Mouse (Mus musculus) C2C12 (cell line): ENCODE data around the gene Rcor2. TPM values are rescaled to one million over a fixed set of nuclear protein-coding genes. Genes with fewer than 3 reads are reported as not detected.

ENCODE experiments used
- H3K27me3 ChIP-seq: one replicate; pipeline ENCODE4 v1.6.1; 2011; ENCODE audit not compliant: control insufficient read depth, insufficient read depth, insufficient read length
- H3K36me3 ChIP-seq: one replicate; pipeline ENCODE4 v1.6.1; 2011; ENCODE audit not compliant: control insufficient read depth, insufficient read depth
- H3K4me3 ChIP-seq: one replicate; pipeline ENCODE4 v1.5.1; 2011; ENCODE audit warnings: mild to moderate bottlenecking, control low read depth; ENCODE audit not compliant: poor library complexity, insufficient read depth, severe bottlenecking
- H3K79me2 ChIP-seq: one replicate; pipeline ENCODE4 v1.6.1; 2011; ENCODE audit not compliant: control insufficient read depth, insufficient read depth
- H3K79me3 ChIP-seq: one replicate; pipeline ENCODE4 v1.6.1; 2011; ENCODE audit warnings: low read depth, control low read depth
- H3ac ChIP-seq: one replicate; pipeline ENCODE3; 2011; ENCODE audit warnings: low read depth; ENCODE audit not compliant: control insufficient read depth, insufficient read length
- CEBPB ChIP-seq: IDR thresholded peaks from one replicate; pipeline ENCODE4 v1.6.1; 2011; ENCODE audit warnings: low read depth, mild to moderate bottlenecking, control low read depth, moderate library complexity
- CTCF ChIP-seq: IDR thresholded peaks from one replicate; pipeline ENCODE4 v1.5.1; 2011; ENCODE audit not compliant: control insufficient read depth, insufficient read depth, insufficient read length
- FOSL1 ChIP-seq: IDR thresholded peaks from one replicate; pipeline ENCODE4 v1.8.0; 2011; ENCODE audit warnings: mild to moderate bottlenecking, low read length; ENCODE audit not compliant: poor library complexity, insufficient read depth, severe bottlenecking
- MAX ChIP-seq: IDR thresholded peaks from one replicate; pipeline ENCODE4 v1.6.1; 2011; ENCODE audit warnings: mild to moderate bottlenecking, control low read depth
- MYOD1 ChIP-seq: IDR thresholded peaks from one replicate; pipeline ENCODE4 v1.6.1; 2011; ENCODE audit warnings: low read depth; ENCODE audit not compliant: control insufficient read depth, insufficient read length
- MYOG ChIP-seq: IDR thresholded peaks from one replicate; pipeline ENCODE4 v1.6.1; 2011; ENCODE audit not compliant: control insufficient read depth, insufficient read length; ENCODE audit errors: extremely low read depth
- USF1 ChIP-seq: IDR thresholded peaks from one replicate; pipeline ENCODE4 v1.6.1; 2011; ENCODE audit warnings: low read depth, mild to moderate bottlenecking, control low read depth, moderate library complexity
- polyA plus RNA-seq: library from polyadenylated mRNA; unstranded; fragments of >200 nt; fragmentation: generic; extraction: Trizol; gene quantifications from one replicate; pipeline ENCODE4 v1.2.1, GENCODE M21; 2012; ENCODE audit warnings: missing spikeins

Gene Rcor2
- polyA plus RNA-seq, 1 experiment = 21.0 TPM

DNA sequence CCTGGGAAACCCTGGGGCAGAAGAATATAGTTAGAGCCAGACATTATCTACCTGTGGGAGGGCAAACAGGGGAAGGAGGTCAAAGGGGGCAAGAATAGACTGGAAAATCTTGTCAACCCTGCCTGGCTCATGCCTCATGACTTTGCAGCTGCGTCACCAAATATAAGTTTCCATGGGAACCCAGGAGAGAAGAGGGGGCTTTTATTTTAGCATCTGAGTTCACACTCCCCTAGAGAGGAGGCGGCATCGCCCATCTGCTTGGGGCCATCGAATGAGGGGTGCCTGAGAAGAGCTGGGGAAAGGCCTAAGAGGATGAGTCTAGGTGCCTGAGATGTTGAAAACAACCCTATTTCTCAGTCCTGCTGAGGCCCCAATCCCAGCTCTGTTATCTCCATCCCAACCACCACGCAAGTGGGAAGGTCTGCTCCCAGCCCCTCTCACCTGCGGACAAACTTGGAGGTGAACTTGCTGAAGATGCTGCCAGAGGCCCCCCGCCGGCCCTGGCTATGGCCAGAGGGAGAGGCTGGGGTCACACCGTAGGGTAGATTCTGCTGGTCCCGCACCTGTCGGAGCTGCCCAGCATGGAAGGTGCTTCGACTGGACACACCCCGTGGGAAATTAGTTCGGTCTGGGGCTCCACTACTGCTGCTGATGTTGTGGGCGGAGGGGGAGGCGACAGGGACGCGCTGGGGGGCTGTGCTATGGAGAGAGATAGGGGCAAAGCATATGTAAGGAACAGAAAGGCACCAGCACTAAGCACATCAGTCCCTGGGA, 13.6 kb downstream of the Rcor2 start:
- Histone ChIP-seq H3K79me3 (no peaks in the 10 kb centered on the region), H3K79me2 (no peaks in the 10 kb centered on the region), H3K36me3 (peaks cover 65% of the 10 kb centered on the region), H3ac (no peak overlapping the region), H3K27me3 (no peaks in the 10 kb centered on the region), H3K4me3 (no peak overlapping the region)
- TF ChIP-seq MAX (no peak), MYOG (no peak), CEBPB (no peak), CTCF (no peak), USF1 (no peak), FOSL1 (no peak)

DNA sequence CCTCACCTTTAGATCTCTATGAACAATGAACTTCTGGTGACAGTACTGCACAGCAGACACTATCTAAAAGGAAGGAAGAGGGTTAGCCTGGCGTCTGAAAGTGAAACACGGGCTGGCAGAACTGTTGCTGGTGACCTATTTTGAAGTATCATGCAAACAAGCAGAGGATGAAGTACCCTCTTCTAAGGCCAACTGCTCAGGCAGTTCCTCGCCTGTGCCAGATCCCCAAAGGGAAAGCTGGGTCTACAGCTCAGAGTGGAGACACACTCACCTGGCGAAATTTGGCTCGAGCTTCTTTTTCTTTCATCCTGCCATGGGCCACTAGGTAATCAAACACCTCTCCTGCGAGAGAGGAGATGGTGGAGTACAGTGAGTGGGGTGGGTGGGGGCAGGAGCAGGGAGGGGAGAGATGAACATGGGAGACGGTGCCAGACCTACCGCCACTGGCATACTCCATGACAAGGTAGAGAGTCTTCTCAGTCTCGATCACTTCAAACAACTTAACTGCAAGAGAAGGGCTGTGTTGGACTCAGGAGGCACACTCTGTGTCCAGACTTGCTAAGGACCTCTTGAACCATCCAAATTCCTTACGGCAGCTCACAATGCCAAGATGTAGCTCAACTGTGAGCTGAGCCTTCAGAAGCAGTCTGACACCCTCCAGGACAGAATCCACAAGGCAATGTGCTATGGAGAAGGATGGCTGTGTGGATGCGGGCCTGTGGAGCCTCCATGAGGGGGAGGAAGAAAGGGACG, 19.6 kb downstream of the Rcor2 start:
- peaks cover 53% of the 10 kb centered on the region for H3K36me3 ChIP-seq
- no peak overlapping the region for H3ac ChIP-seq
- no peaks in the 10 kb centered on the region for H3K27me3 ChIP-seq
- H3K79me2 ChIP-seq = peaks cover 16% of the 10 kb centered on the region
- H3K4me3 ChIP-seq = no peak overlapping the region
- no peaks in the 10 kb centered on the region for H3K79me3 ChIP-seq
- no peak for TF ChIP-seq MYOG
- no peak for TF ChIP-seq CTCF
- no peak for TF ChIP-seq MAX
- TF ChIP-seq MYOD1 = no peak
- no peak for TF ChIP-seq USF1
- TF ChIP-seq FOSL1 = no peak
- TF ChIP-seq CEBPB = no peak

DNA sequence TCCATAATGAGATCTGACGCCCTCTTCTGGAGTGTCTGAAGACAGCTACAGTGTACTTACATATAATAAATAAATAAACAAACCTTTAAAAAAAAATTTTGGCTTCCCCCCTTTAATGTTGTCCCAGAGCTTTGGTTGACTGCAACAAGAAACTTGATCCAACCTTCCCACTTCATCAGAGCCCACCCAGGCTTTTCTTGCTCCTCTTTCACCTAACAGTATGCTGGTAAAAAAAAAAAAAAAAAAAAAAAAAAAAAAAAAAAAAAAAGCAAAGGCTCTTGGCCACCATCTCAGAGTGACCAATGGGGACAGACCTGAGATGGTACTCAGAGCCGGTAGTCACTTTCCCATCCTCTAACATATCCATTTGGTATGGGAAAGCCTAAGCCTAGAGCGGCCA, 21.2 kb downstream of the Rcor2 start:
- H3K36me3 ChIP-seq = peaks cover 45% of the 10 kb centered on the region
- peaks cover 2% of the 10 kb centered on the region for H3K79me3 ChIP-seq
- no peak overlapping the region for H3ac ChIP-seq
- H3K27me3 ChIP-seq = no peaks in the 10 kb centered on the region
- H3K79me2 ChIP-seq = peaks cover 30% of the 10 kb centered on the region
- H3K4me3 ChIP-seq = no peak overlapping the region
- TF ChIP-seq MYOD1 = no peak

DNA sequence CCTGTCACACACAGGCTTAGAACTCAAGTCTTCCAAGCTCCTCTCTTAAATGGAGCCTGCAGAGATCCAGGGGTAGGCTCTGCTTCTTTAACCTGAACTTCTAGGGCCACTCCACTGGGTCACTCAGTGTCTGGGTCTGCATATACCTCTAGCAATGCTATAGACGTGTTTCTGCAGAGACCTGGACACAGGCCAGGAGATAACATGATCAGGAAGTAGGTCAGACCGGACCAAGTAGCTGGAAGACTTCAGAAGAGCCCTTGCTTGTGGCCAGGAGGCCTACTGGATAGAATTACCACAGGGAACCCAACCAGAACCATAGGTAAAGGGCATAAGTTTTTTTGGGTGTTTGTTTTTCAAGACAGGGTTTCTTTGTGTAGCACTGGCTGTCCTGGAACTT, 22.6 kb downstream of the Rcor2 start:
- no peak overlapping the region for H3ac ChIP-seq
- peaks cover 30% of the 10 kb centered on the region for H3K36me3 ChIP-seq
- no peaks in the 10 kb centered on the region for H3K27me3 ChIP-seq
- no peak overlapping the region for H3K4me3 ChIP-seq
- H3K79me3 ChIP-seq = peaks cover 9% of the 10 kb centered on the region
- H3K79me2 ChIP-seq = peaks cover 45% of the 10 kb centered on the region
- TF ChIP-seq MAX (no peak), MYOG (no peak), CEBPB (no peak), FOSL1 (no peak), MYOD1 (no peak), CTCF (no peak), USF1 (no peak)

DNA sequence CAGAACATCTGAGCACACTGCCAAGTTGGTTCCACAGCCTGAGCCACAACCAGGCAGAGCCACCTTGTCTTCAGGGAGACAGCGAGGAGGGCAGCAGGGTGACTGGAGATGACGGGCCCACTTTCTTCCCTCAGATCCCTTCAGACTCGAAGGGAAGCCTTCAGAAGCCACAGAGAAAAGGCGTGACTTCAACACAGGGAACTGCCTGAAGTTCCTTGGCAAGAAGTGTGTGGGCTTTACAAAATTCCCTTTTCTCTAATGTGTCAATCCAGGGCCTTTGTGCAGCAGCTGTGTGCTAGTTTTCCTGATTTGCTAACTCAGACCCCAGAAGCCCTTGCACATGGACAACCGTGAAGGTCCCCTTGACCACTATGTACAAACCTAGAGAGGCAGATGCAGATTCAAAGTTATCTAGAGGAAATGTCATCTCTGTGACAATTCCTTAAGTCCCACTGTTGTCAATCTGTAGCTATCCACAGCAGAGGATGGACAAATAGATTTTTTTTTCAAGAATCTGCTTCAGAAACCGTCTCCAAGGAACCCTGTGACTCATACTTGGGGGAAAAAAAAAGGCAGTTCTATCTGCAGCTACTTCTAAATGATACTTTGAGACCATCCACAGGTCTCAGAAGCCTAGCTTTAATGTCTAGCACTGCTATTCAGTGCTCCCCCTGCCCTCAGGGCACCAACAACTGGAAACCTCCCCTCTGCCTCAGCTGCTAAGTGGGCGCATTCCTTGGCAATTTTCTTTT, 25.0 kb downstream of the Rcor2 start:
- Histone ChIP-seq H3K79me3 (peaks cover 13% of the 10 kb centered on the region), H3ac (no peak overlapping the region), H3K27me3 (no peaks in the 10 kb centered on the region), H3K79me2 (peaks cover 67% of the 10 kb centered on the region), H3K36me3 (peaks cover 12% of the 10 kb centered on the region), H3K4me3 (no peak overlapping the region)
- TF ChIP-seq MYOG = no peak
- no peak for TF ChIP-seq MAX
- TF ChIP-seq CTCF = no peak
- TF ChIP-seq FOSL1 = no peak
- no peak for TF ChIP-seq CEBPB
- no peak for TF ChIP-seq USF1
- no peak for TF ChIP-seq MYOD1
